8 mouse cellular contexts compared by ENCODE assay signal in genomic region chr11:74554683-74555341, GRCm38 (mm10). TPM values are rescaled to one million over a fixed set of nuclear protein-coding genes. Genes with fewer than 3 reads are reported as not detected.
DNase-seq lines count a peak whose midpoint lies in the region; ATAC-seq and TF ChIP-seq lines count a peak whose summit lies in the region.

No protein-coding gene starts in this region.

- no peak; the same call in 1 of the 2 replicates for ATAC-seq in kidney, embryonic 15.5 days (replicated peaks; ENCODE audit: low FRiP score)
- peak; percentile 51; the same call in 1 of the 2 replicates for ATAC-seq in forebrain, embryonic 11.5 days (replicated peaks; ENCODE audit: low FRiP score)
- no peak for ATAC-seq in limb, embryonic 14.5 days (ENCODE audit: low FRiP score, low read depth)

- no peak overlapping the region for H3K27ac ChIP-seq in kidney, adult 2 months (ENCODE audit: insufficient read depth, low read depth, low read length)
- no peak overlapping the region for H3K27ac ChIP-seq in kidney, embryonic 15.5 days
- H3K27ac ChIP-seq in forebrain, embryonic 11.5 days (ENCODE audit: low read depth, low read length), result no peak overlapping the region
- H3K27ac ChIP-seq in limb, embryonic 14.5 days (replicated peaks; ENCODE audit: low read depth, low read length), result no peak overlapping the region

- peak; percentile 19 for DNase-seq in kidney, adult 2 months
- peak; percentile 55 for DNase-seq in CD4-positive helper T cell, adult 2 months (ENCODE audit: low read depth, low spot score)
- no peak for DNase-seq in forebrain, embryonic 11.5 days (ENCODE audit: low spot score)
- peak; percentile 12 for DNase-seq in limb, embryonic 14.5 days (ENCODE audit: low spot score)
- DNase-seq in cerebellum, adult 18-20 months, result no peak
- DNase-seq in cerebellum, adult 11-12 months, result no peak
- no peak for DNase-seq in kidney, postnatal 25 days

- H3K9ac ChIP-seq in kidney, embryonic 15.5 days, result no peak overlapping the region
- H3K9ac ChIP-seq in forebrain, embryonic 11.5 days (ENCODE audit: low read length), result no peak overlapping the region
- H3K9ac ChIP-seq in limb, embryonic 14.5 days (ENCODE audit: low read depth, low read length, severe bottlenecking), result no peak overlapping the region

- no peak overlapping the region for H3K4me3 ChIP-seq in kidney, adult 2 months (ENCODE audit: insufficient read depth, low read depth, low read length)
- H3K4me3 ChIP-seq in kidney, embryonic 15.5 days (replicated peaks), result no peak overlapping the region
- no peak overlapping the region for H3K4me3 ChIP-seq in forebrain, embryonic 11.5 days (ENCODE audit: low read depth, low read length)
- H3K4me3 ChIP-seq in limb, embryonic 14.5 days (replicated peaks; ENCODE audit: low read length), result no peak overlapping the region

- H3K9me3 ChIP-seq in kidney, embryonic 15.5 days (replicated peaks), result no peaks in the 10 kb centered on the region
- no peaks in the 10 kb centered on the region for H3K9me3 ChIP-seq in forebrain, embryonic 11.5 days (ENCODE audit: control insufficient read depth, low read length)
- H3K9me3 ChIP-seq in limb, embryonic 14.5 days (ENCODE audit: control insufficient read depth, low read length), result no peaks in the 10 kb centered on the region

- no peak overlapping the region for H3K4me2 ChIP-seq in kidney, embryonic 15.5 days
- no peak overlapping the region for H3K4me2 ChIP-seq in forebrain, embryonic 11.5 days (ENCODE audit: low read depth, low read length, severe bottlenecking)
- H3K4me2 ChIP-seq in limb, embryonic 14.5 days (replicated peaks; ENCODE audit: low read depth, low read length, severe bottlenecking), result no peak overlapping the region

- TF ChIP-seq POLR2A in kidney, adult 2 months (IDR thresholded peaks at IDR 0.05; ENCODE audit: low read depth, low read length), result no peak
- no peak for TF ChIP-seq POLR2A in limb, embryonic 14.5 days (IDR thresholded peaks at IDR 0.05; ENCODE audit: borderline replicate concordance, extremely low read depth, insufficient read depth, insufficient read length)

- H3K36me3 ChIP-seq in kidney, adult 2 months (ENCODE audit: control insufficient read depth, insufficient read depth, low read length), result no peaks in the 10 kb centered on the region
- no peaks in the 10 kb centered on the region for H3K36me3 ChIP-seq in kidney, embryonic 15.5 days
- H3K36me3 ChIP-seq in forebrain, embryonic 11.5 days (ENCODE audit: control insufficient read depth, insufficient read depth, low read length), result no peaks in the 10 kb centered on the region
- H3K36me3 ChIP-seq in limb, embryonic 14.5 days (ENCODE audit: control insufficient read depth, insufficient read depth, low read length), result no peaks in the 10 kb centered on the region

- no peaks in the 10 kb centered on the region for H3K27me3 ChIP-seq in kidney, adult 2 months (replicated peaks; ENCODE audit: control insufficient read depth, insufficient read depth, low read length)
- no peaks in the 10 kb centered on the region for H3K27me3 ChIP-seq in kidney, embryonic 15.5 days
- no peaks in the 10 kb centered on the region for H3K27me3 ChIP-seq in forebrain, embryonic 11.5 days (ENCODE audit: control insufficient read depth, insufficient read depth, low read length)
- no peaks in the 10 kb centered on the region for H3K27me3 ChIP-seq in limb, embryonic 14.5 days (ENCODE audit: control insufficient read depth, insufficient read depth, low read length)

- no peak for TF ChIP-seq CTCF in kidney, adult 2 months (conservative IDR thresholded peaks at IDR 0.05; ENCODE audit: insufficient read depth, insufficient read length, low read depth, low read length)

- 63% methylated on average over 15 of the region's 15 CpGs for WGBS in kidney, adult 2 months
- 61% methylated on average over 15 of the region's 15 CpGs for WGBS in kidney, embryonic 15.5 days
- WGBS in forebrain, embryonic 11.5 days, result 61% methylated on average over 15 of the region's 15 CpGs
- 69% methylated on average over 15 of the region's 15 CpGs for WGBS in limb, embryonic 14.5 days

- H3K4me1 ChIP-seq in kidney, adult 2 months (ENCODE audit: control insufficient read depth, insufficient read depth, low read length), result no peaks in the 10 kb centered on the region
- peaks cover 37% of the 10 kb centered on the region for H3K4me1 ChIP-seq in kidney, embryonic 15.5 days
- peaks cover 8% of the 10 kb centered on the region; the same call in 1 of the 2 replicates for H3K4me1 ChIP-seq in forebrain, embryonic 11.5 days (replicated peaks; ENCODE audit: control insufficient read depth, insufficient read depth, low read length)
- no peaks in the 10 kb centered on the region for H3K4me1 ChIP-seq in limb, embryonic 14.5 days (ENCODE audit: control insufficient read depth, insufficient read depth, low read length)

RNA-seq across cellular contexts. Expression of gene Rap1gap2, which starts 55.9 kb away (rescaled TPM):
- polyA plus RNA-seq in kidney, adult 2 months (2012; rRNA removed), result 24.9 and 29.4 TPM in 2 replicates
- 5.8 and 6.4 TPM in 2 replicates for polyA plus RNA-seq in kidney, embryonic 15.5 days (2015; fragmentation: Nextera tagmentation; extraction: Ambion mirVana)
- polyA plus RNA-seq in forebrain, embryonic 11.5 days (2014; fragmentation: Nextera tagmentation; extraction: Ambion mirVana), result 1.3 and 1.8 TPM in 2 replicates
- 3.5 and 4.1 TPM in 2 replicates for polyA plus RNA-seq in limb, embryonic 14.5 days (2012; rRNA removed)
- polyA plus RNA-seq in limb, embryonic 14.5 days (2014; fragmentation: Nextera tagmentation; extraction: Ambion mirVana), result 1.1 and 1.8 TPM in 2 replicates

Comparison
In these comparisons a context has a peak if more than half of its experiments do, and no peak if none do; other contexts are left out.
1. DNase-seq: peak in kidney, adult 2 months (single experiment), CD4-positive helper T cell, adult 2 months (single experiment) and limb, embryonic 14.5 days (single experiment); none in forebrain, embryonic 11.5 days (single experiment), cerebellum, adult 18-20 months (0 of 2), cerebellum, adult 11-12 months (single experiment) and kidney, postnatal 25 days (0 of 2).